Comparison of ENCODE assay signal across 21 mouse cellular contexts in the genomic region with DNA sequence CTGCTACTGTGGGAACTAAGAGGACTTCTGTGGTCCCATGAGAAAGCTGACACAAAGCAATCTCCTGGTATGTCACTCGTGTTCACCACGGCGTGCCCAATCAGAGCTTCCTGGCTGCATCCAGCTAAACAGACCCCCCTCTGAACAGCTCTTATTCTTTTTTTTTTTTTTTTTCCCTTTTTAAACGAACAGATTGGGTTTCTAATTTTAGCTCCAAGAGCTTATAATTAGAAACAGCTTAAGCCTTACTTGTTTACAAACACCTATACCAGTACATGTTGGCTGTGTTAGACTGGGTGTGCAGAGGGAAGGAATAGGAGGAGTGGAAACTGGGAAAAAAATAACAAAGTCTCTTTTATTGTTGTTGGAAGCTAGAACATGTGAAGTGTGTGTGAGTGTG.
DNase-seq lines count a peak whose midpoint lies in the region; ATAC-seq and TF ChIP-seq lines count a peak whose summit lies in the region.
"Had no signal": no experiment of that assay in that cellular context is flagged by ENCODE, and none has a peak within 500 bp of the region (broad histone marks: within the 10 kb centered on the region; RNA-seq: fewer than 3 reads in every experiment).

No protein-coding gene starts in this region.

- H3K9ac ChIP-seq in forebrain, embryonic 15.5 days (replicated peaks) = no peak overlapping the region
- H3K9ac ChIP-seq: embryonic facial prominence, embryonic 12.5 days; embryonic facial prominence, embryonic 15.5 days; hindbrain, embryonic 12.5 days; hindbrain, embryonic 15.5 days had no signal

- H3K4me3 ChIP-seq in forebrain, embryonic 15.5 days = no peak overlapping the region
- H3K4me3 ChIP-seq in forebrain, embryonic 10.5 days = no peak overlapping the region
- peak overlapping the region; percentile 15; the same call in 1 of the 2 replicates for H3K4me3 ChIP-seq in cortical plate, adult 2 months (ENCODE audit: insufficient read depth, low read length)
- H3K4me3 ChIP-seq in thymus, adult 2 months (ENCODE audit: control insufficient read depth, insufficient read depth, low read length) = no peak overlapping the region
- H3K4me3 ChIP-seq: embryonic facial prominence, embryonic 12.5 days; embryonic facial prominence, embryonic 15.5 days; heart, embryonic 10.5 days; hindbrain, embryonic 12.5 days; hindbrain, embryonic 15.5 days had no signal

- no peak for DNase-seq in forebrain, embryonic 10.5 days (ENCODE audit: extremely low spot score, low spot score)
- DNase-seq in brain, embryonic 14.5 days (ENCODE audit: low read depth) = peak; percentile 65
- no peak for DNase-seq in thymus, adult 2 months
- DNase-seq in adrenal gland, postnatal 14 days = no peak
- DNase-seq: adrenal gland, adult 2 months; adrenal gland, postnatal 25 days; cerebellum, adult 18-20 months; cerebellum, adult 9-10 months; cerebellum, postnatal 14 days; gastrocnemius, postnatal 10 days; gastrocnemius, postnatal 36 days; kidney, adult 2 months had no signal

- H3K36me3 ChIP-seq in forebrain, embryonic 15.5 days = no peaks in the 10 kb centered on the region
- no peaks in the 10 kb centered on the region for H3K36me3 ChIP-seq in forebrain, embryonic 10.5 days (replicated peaks)
- no peaks in the 10 kb centered on the region for H3K36me3 ChIP-seq in thymus, adult 2 months (ENCODE audit: control insufficient read depth, insufficient read depth, low read length)
- H3K36me3 ChIP-seq: embryonic facial prominence, embryonic 12.5 days; embryonic facial prominence, embryonic 15.5 days; heart, embryonic 10.5 days; hindbrain, embryonic 12.5 days; hindbrain, embryonic 15.5 days had no signal

- H3K27me3 ChIP-seq in forebrain, embryonic 15.5 days = no peaks in the 10 kb centered on the region
- H3K27me3 ChIP-seq in forebrain, embryonic 10.5 days (ENCODE audit: poor library complexity, severe bottlenecking) = no peaks in the 10 kb centered on the region
- no peaks in the 10 kb centered on the region for H3K27me3 ChIP-seq in thymus, adult 2 months (ENCODE audit: control insufficient read depth, insufficient read depth, low read length)
- H3K27me3 ChIP-seq: embryonic facial prominence, embryonic 12.5 days; embryonic facial prominence, embryonic 15.5 days; hindbrain, embryonic 12.5 days; hindbrain, embryonic 15.5 days had no signal

- no peak overlapping the region for H3K27ac ChIP-seq in forebrain, embryonic 15.5 days (replicated peaks)
- no peak overlapping the region for H3K27ac ChIP-seq in forebrain, embryonic 10.5 days
- no peak overlapping the region for H3K27ac ChIP-seq in cortical plate, adult 2 months (ENCODE audit: insufficient read depth, low read length)
- no peak overlapping the region for H3K27ac ChIP-seq in thymus, adult 2 months (ENCODE audit: control insufficient read depth, insufficient read depth, low read length)
- H3K27ac ChIP-seq: embryonic facial prominence, embryonic 12.5 days; embryonic facial prominence, embryonic 15.5 days; heart, embryonic 10.5 days; hindbrain, embryonic 12.5 days; hindbrain, embryonic 15.5 days had no signal

- ATAC-seq in forebrain, embryonic 15.5 days (replicated peaks) = peak; percentile 68
- ATAC-seq: CD4-positive, CD25-positive, alpha-beta regulatory T cell, adult 4 months; intestine, postnatal 0 days had no signal

- peaks cover 17% of the 10 kb centered on the region for H3K4me1 ChIP-seq in forebrain, embryonic 15.5 days
- no peaks in the 10 kb centered on the region for H3K4me1 ChIP-seq in forebrain, embryonic 10.5 days
- no peaks in the 10 kb centered on the region; the same call in 1 of the 2 replicates for H3K4me1 ChIP-seq in cortical plate, adult 2 months (ENCODE audit: control insufficient read depth, insufficient read depth, low read length)
- no peaks in the 10 kb centered on the region for H3K4me1 ChIP-seq in thymus, adult 2 months (replicated peaks; ENCODE audit: control insufficient read depth, insufficient read depth, low read length)
- H3K4me1 ChIP-seq: embryonic facial prominence, embryonic 15.5 days; hindbrain, embryonic 15.5 days had no signal

- no peak overlapping the region for H3K4me2 ChIP-seq in forebrain, embryonic 15.5 days (replicated peaks)
- H3K4me2 ChIP-seq: embryonic facial prominence, embryonic 12.5 days; embryonic facial prominence, embryonic 15.5 days; hindbrain, embryonic 12.5 days; hindbrain, embryonic 15.5 days had no signal

- TF ChIP-seq CTCF in brain, embryonic 14.5 days (IDR thresholded peaks at IDR 0.05; ENCODE audit: borderline replicate concordance, extremely low read depth, insufficient read depth, insufficient read length) = no peak
- TF ChIP-seq CTCF in cortical plate, adult 2 months (IDR thresholded peaks at IDR 0.05; ENCODE audit: extremely low read depth, insufficient read depth, low read length) = no peak
- no peak for TF ChIP-seq CTCF in thymus, adult 2 months (IDR thresholded peaks at IDR 0.05; ENCODE audit: borderline replicate concordance, control insufficient read depth, extremely low read depth, insufficient read depth, low read length, poor library complexity)

- H3K9me3 ChIP-seq in forebrain, embryonic 15.5 days = no peaks in the 10 kb centered on the region
- H3K9me3 ChIP-seq in forebrain, embryonic 10.5 days = no peaks in the 10 kb centered on the region
- H3K9me3 ChIP-seq: embryonic facial prominence, embryonic 12.5 days; embryonic facial prominence, embryonic 15.5 days; heart, embryonic 10.5 days; hindbrain, embryonic 12.5 days; hindbrain, embryonic 15.5 days had no signal

- WGBS in forebrain, embryonic 15.5 days = 44% methylated on average over 4 of the region's 4 CpGs
- WGBS in forebrain, embryonic 10.5 days = 63% methylated on average over 4 of the region's 4 CpGs
- WGBS in thymus, adult 2 months = 79% methylated on average over 4 of the region's 4 CpGs

- no peak for TF ChIP-seq POLR2A in brain, embryonic 14.5 days (IDR thresholded peaks at IDR 0.05; ENCODE audit: borderline replicate concordance, extremely low read depth, insufficient read depth, insufficient read length, poor library complexity, severe bottlenecking)
- no peak for TF ChIP-seq POLR2A in cortical plate, adult 2 months (IDR thresholded peaks at IDR 0.05; ENCODE audit: extremely low read depth, insufficient read depth, low read length)
- no peak for TF ChIP-seq POLR2A in thymus, adult 2 months (IDR thresholded peaks at IDR 0.05; ENCODE audit: control insufficient read depth, extremely low read depth, insufficient read depth, low read length, poor library complexity)
